Mouse (Mus musculus) bone marrow, adult 2 months (tissue): ENCODE measurements around the gene Trim69.

Source experiments
- CTCF ChIP-seq: fragments of 200-500 bp; IDR thresholded peaks from 2 replicates; pipeline ENCODE4 v1.5.1; 2011; ENCODE audit warnings: low read length, control low read depth; ENCODE audit not compliant: control insufficient read depth, insufficient read depth
- POLR2A ChIP-seq: fragments of 200-500 bp; IDR thresholded peaks from 2 replicates; pipeline ENCODE4 v1.6.1; 2011; ENCODE audit warnings: low read depth, mild to moderate bottlenecking, control low read depth, low read length, borderline replicate concordance; ENCODE audit not compliant: control insufficient read depth

- no peak for TF ChIP-seq CTCF
- no peak for TF ChIP-seq POLR2A
These were observed 5.2 kb upstream of the Trim69 start for GRCm38 (mm10) chr2:122155292-122155691.
